Mouse (Mus musculus) bone marrow macrophage, adult 2 months (primary cell): ENCODE measurements around the gene Krt76.

Experiments used
- CTCF ChIP-seq: IDR thresholded peaks from 2 replicates; pipeline ENCODE4 v1.5.1; 2012; ENCODE audit warnings: low read depth, mild to moderate bottlenecking, low read length, moderate library complexity
- POLR2A ChIP-seq: IDR thresholded peaks from 2 replicates; pipeline ENCODE4 v1.6.1; 2012; ENCODE audit warnings: mild to moderate bottlenecking, low read depth, low read length, borderline replicate concordance

DNA sequence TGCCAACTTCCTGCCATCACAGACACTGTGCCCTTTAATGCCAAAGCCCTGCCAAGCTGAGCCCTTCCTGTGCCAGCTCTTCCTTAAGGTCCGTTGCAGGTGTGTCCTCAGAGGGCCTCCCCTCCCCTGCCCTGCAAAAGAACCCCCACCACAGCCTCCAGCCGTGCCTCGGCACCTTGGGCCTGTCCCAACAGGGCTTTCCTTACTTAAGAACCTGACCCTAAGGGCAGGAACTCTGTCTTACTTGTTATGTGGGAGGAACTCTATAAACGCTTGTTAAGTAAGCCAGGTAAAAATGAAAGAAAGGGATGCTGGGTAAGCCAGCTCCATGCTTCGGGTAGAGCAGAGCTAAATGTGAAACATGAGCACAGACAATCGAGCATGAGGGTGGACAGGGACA is 40.3 kb upstream of the Krt76 start:
- TF ChIP-seq CTCF (no peak), POLR2A (no peak)
